In the genomic region with DNA sequence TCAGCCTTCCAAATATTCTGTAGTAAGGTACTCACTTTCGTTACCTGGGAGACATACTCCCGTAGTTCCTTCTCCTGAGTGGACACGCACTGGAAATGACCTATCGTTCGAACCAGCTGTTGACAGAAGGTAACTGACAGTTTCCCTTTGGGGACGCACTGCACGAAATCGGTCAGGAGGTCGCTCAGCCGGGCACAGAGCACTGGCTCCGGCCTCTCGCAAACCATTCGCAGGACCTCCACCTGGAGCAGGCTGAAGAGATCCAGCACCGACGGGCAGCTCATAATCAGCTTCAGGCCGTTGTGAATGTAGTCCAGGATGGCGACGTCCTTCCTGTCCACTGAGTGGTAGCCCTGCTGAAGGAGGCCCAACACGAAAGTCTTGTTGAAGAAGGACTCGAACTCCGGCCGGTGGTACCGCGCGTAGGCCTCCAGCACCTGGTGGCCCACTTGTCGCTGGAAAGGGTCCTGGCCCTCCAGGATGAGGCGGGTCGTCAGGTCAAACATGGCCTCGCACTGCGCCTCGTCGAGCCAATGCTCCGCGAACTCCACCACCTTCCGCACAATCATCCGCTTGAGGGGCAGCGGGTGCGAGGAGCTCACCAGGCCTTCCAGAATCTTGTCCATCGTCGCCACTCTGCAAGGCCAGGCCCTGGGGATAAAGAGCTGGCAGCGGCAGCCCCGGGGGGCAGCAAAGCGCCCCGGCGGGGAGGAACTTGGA, we compare ENCODE assay signal across 8 mouse cellular contexts. TPM values are rescaled to one million over a fixed set of nuclear protein-coding genes. Genes with fewer than 3 reads are reported as not detected.
DNase-seq lines count a peak whose midpoint lies in the region; ATAC-seq lines count a peak whose summit lies in the region.

No protein-coding gene starts in this region.

- peak overlapping the region; percentile 97 for H3K9ac ChIP-seq in liver, embryonic 12.5 days
- H3K9ac ChIP-seq in neural tube, embryonic 11.5 days (ENCODE audit: low read length) = peak overlapping the region; percentile 86

- peak; percentile 7 for ATAC-seq in cerebellum, adult (ENCODE audit: insufficient number of reproducible peaks, low FRiP score, low TSS enrichment)
- ATAC-seq in liver, embryonic 12.5 days = peak; percentile 0
- ATAC-seq in neural tube, embryonic 11.5 days (ENCODE audit: insufficient read depth, low FRiP score, low TSS enrichment) = no peak; the same call in 1 of the 2 replicates

- peaks cover 25% of the 10 kb centered on the region for H3K36me3 ChIP-seq in hindbrain, embryonic 10.5 days
- peaks cover 25% of the 10 kb centered on the region for H3K36me3 ChIP-seq in liver, embryonic 12.5 days
- no peaks in the 10 kb centered on the region for H3K36me3 ChIP-seq in neural tube, embryonic 11.5 days (ENCODE audit: control insufficient read depth, insufficient read depth, low read length)

- no peaks in the 10 kb centered on the region for H3K9me3 ChIP-seq in hindbrain, embryonic 10.5 days
- no peaks in the 10 kb centered on the region for H3K9me3 ChIP-seq in liver, embryonic 12.5 days (replicated peaks)
- H3K9me3 ChIP-seq in neural tube, embryonic 11.5 days (ENCODE audit: control insufficient read depth, low read length) = no peaks in the 10 kb centered on the region

- peak overlapping the region; percentile 90 for H3K4me2 ChIP-seq in liver, embryonic 12.5 days
- H3K4me2 ChIP-seq in neural tube, embryonic 11.5 days (ENCODE audit: low read depth) = peak overlapping the region; percentile 96

- no peak for DNase-seq in cerebellum, adult 9-10 months
- peak; percentile 39 for DNase-seq in 3134 (ENCODE audit: extremely low read depth, insufficient read length, low spot score)
- peak; percentile 24 for DNase-seq in embryo, embryonic 11 days
- no peak for DNase-seq in hindbrain, embryonic 10.5 days (ENCODE audit: low spot score)
- DNase-seq in neural tube, embryonic 11.5 days (ENCODE audit: low spot score) = peak; percentile 12
- DNase-seq in T-cell, adult 2 months (ENCODE audit: low spot score) = no peak

- peak overlapping the region; percentile 92 for H3K27ac ChIP-seq in hindbrain, embryonic 10.5 days
- peak overlapping the region; percentile 89 for H3K27ac ChIP-seq in liver, embryonic 12.5 days
- H3K27ac ChIP-seq in neural tube, embryonic 11.5 days (ENCODE audit: low read depth, low read length) = no peak overlapping the region; the same call in 1 of the 2 replicates

- H3K27me3 ChIP-seq in hindbrain, embryonic 10.5 days (ENCODE audit: insufficient read depth, poor library complexity, severe bottlenecking) = no peaks in the 10 kb centered on the region
- H3K27me3 ChIP-seq in liver, embryonic 12.5 days (replicated peaks) = no peaks in the 10 kb centered on the region
- no peaks in the 10 kb centered on the region for H3K27me3 ChIP-seq in neural tube, embryonic 11.5 days (ENCODE audit: control insufficient read depth, insufficient read depth, low read length)

- H3K4me3 ChIP-seq in hindbrain, embryonic 10.5 days = peak overlapping the region; percentile 97
- H3K4me3 ChIP-seq in liver, embryonic 12.5 days = peak overlapping the region; percentile 98
- peak overlapping the region; percentile 96 for H3K4me3 ChIP-seq in neural tube, embryonic 11.5 days (ENCODE audit: low read depth, low read length)

- 5% methylated on average over 45 of the region's 45 CpGs for WGBS in hindbrain, embryonic 10.5 days
- WGBS in liver, embryonic 12.5 days (ENCODE audit: insufficient replicate concordance) = under 1% methylated on average over 45 of the region's 45 CpGs
- WGBS in neural tube, embryonic 11.5 days = 3% methylated on average over 45 of the region's 45 CpGs

- H3K4me1 ChIP-seq in hindbrain, embryonic 10.5 days (replicated peaks) = peaks cover 28% of the 10 kb centered on the region
- H3K4me1 ChIP-seq in liver, embryonic 12.5 days = peaks cover 48% of the 10 kb centered on the region
- peaks cover 13% of the 10 kb centered on the region for H3K4me1 ChIP-seq in neural tube, embryonic 11.5 days (ENCODE audit: control insufficient read depth, insufficient read depth, low read length)

RNA-seq across cellular contexts. Expression of gene Usp38, which starts 0.8 kb away (rescaled TPM):
- polyA plus RNA-seq in hindbrain, embryonic 10.5 days (2016; fragmentation: Nextera tagmentation; extraction: Ambion mirVana) = 22.5 and 24.2 TPM in 2 replicates
- 19.3 and 20.7 TPM in 2 replicates for polyA plus RNA-seq in liver, embryonic 12.5 days (2016; fragmentation: Nextera tagmentation; extraction: Ambion mirVana)
- polyA plus RNA-seq in neural tube, embryonic 11.5 days (2014; fragmentation: Nextera tagmentation; extraction: Ambion mirVana) = 29.8 and 32.0 TPM in 2 replicates

Comparison
In these comparisons a context has a peak if more than half of its experiments do, and no peak if none do; other contexts are left out.
1. DNase-seq: peak in 3134 (single experiment), embryo, embryonic 11 days (single experiment) and neural tube, embryonic 11.5 days (single experiment); none in cerebellum, adult 9-10 months (single experiment), hindbrain, embryonic 10.5 days (single experiment) and T-cell, adult 2 months (single experiment).
2. Peak in every context shown above with its lines, with median percentiles within 50 percentile points of each other: H3K4me3 ChIP-seq.